Mouse (Mus musculus) T-helper 1 cell (primary cell): Measurements from ENCODE around the gene Arg2.

Source experiments
- in situ Hi-C: fragments of 300-600 bp; cut with MboI, MseI; formaldehyde crosslinking; loops from one replicate; pipeline ENCODE4 v1.15.1; 2025; ENCODE audit warnings: high pct_unique_total_duplicates

Gene Arg2

GRCm38 (mm10) chr12:79130299-79131177, at the start of gene Arg2:
Arg2 (plus strand) TSS chr12:79130777.
- in situ Hi-C loops, result no loop called here

- in situ Hi-C loops, result no loop called here
Measured at GRCm38 (mm10) chr12:79089182-79089812, 41.3 kb upstream of the Arg2 start, which contains the start of gene Pigh. Pigh (minus strand) TSS chr12:79089651.

- in situ Hi-C loops, result no loop called here
Measured at GRCm38 (mm10) chr12:79092569-79092968, 38.0 kb upstream of the Arg2 start.

DNA sequence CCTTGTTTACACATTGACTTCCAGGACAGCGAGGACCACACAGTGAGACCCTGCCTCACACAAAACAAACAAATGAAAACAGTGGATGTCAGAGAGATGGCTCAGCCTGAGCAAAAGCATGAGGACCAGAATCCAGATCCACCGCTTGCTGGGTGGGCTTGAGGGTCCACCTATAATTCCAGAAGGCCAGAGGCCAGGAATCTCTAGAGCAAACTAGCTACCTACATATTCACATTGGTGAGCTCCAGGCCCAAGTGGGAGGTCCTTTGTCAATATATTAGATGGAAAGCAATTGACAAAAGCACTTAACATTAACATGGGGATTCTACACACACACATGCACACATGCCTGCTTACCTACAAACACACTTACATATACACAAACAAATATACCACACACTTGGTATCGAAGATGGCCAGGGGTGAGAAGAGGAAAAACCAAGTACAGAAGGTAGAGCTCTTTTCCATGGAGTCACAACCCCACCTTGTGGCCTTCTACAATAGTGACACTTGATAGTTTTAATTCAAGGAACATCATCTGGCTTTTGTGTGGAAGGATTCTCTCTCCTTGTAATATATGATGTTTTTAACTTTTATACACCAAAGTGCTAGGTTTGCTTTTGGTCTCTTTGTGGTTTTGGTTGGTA, 33.3 kb upstream of the Arg2 start:
- in situ Hi-C loops, result no loop called here

DNA sequence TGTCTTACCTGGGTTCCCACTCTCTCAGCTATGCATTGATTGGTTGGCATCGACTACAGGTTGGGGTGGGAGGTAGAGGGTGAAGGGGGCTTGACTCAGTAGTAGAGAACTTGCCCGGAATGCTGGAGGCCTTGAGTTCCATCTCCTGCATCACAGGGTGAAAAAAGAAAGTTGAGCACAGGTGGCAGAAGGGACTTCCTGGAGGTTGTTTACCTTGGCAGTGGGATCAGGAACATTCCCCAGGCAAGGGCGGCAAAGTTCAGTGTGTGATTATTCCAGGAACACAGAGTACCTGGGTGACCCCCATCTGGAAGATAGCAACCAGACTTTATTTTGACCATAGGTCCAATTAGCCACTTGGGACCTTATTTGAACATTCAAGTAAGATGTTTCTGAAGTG, 26.8 kb upstream of the Arg2 start:
- in situ Hi-C loops, result loop anchor here (5.0 to 25.0 kb wide), 3 partner anchors 191 to 1619 kb away; no protein-coding TSS in a partner anchor

GRCm38 (mm10) chr12:79104544-79104943, 26.0 kb upstream of the Arg2 start:
- in situ Hi-C loops, result loop anchor here (5.0 to 25.0 kb wide), 3 partner anchors 192 to 1620 kb away; no protein-coding TSS in a partner anchor

DNA sequence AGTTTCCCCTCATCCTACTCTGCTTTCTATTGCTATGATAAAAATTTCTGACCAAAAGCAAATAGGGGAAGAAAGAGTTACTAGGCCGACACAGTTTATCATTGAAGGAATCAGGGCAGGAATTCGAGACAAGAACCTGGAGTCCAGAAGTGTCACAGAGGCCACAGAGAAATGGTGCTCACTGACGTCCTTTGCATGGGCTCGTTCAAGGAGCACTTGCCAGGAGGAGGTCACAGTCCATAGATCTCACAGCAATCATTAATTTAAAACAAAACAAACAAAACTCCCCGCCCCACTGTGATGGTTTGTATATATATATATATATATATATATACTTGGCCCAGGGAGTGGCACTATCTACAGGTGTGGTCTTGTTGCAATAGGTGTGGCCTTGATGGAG, 25.3 kb upstream of the Arg2 start:
- in situ Hi-C loops, result loop anchor here (10.0 to 25.0 kb wide), 2 partner anchors 1293 to 1621 kb away; no protein-coding TSS in a partner anchor

DNA sequence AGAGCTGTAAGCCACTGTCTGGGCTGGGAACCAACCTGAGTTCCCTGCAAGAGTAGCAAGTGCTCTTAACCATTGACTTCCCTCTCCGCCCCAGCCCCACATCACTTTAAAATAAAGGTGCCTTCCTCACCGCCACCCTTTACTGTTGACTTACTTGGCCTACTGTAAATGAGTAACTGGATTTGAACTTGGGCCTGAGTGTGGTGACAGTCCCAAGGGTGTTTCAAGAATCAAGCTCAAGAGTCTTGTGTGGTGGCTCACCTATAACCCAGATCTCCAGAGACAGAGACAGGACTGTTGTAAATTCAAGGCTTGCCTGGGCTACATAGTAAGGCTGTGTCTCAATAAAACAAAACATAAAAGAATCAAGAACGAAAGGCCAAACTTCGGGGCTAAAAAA, 11.6 kb upstream of the Arg2 start:
- in situ Hi-C loops, result loop anchor here (25.0 kb wide), 1 partner anchor 1307 kb away; no protein-coding TSS in a partner anchor

GRCm38 (mm10) chr12:79122820-79123219, 7.8 kb upstream of the Arg2 start:
- in situ Hi-C loops, result loop anchor here (25.0 kb wide), 1 partner anchor 1311 kb away; no protein-coding TSS in a partner anchor

DNA sequence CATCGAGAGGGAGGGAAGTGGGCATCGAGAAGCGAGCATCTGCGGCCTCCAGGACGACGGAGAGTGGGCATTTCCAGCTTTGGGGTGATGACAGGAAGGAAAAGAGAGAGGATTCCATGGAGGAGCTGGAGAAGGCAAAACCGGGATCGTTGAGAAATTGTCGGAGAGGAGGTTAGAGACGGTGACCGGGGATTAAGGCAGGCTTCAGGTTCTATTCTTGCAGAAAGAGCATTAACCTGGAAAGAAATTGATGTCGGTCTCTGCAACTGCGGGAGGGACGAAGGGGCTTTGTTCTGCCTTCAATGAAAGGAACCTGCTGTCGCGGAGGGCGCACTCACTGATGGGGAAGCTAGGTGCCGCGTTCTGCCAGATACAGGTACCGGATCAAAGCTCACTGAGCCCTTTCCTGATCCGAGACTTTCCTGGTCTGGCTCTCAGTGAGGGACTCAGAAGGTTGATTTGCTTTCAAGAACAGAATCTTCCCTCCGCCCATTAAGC, 650 bp downstream of the Arg2 start:
- in situ Hi-C loops, result no loop called here

DNA sequence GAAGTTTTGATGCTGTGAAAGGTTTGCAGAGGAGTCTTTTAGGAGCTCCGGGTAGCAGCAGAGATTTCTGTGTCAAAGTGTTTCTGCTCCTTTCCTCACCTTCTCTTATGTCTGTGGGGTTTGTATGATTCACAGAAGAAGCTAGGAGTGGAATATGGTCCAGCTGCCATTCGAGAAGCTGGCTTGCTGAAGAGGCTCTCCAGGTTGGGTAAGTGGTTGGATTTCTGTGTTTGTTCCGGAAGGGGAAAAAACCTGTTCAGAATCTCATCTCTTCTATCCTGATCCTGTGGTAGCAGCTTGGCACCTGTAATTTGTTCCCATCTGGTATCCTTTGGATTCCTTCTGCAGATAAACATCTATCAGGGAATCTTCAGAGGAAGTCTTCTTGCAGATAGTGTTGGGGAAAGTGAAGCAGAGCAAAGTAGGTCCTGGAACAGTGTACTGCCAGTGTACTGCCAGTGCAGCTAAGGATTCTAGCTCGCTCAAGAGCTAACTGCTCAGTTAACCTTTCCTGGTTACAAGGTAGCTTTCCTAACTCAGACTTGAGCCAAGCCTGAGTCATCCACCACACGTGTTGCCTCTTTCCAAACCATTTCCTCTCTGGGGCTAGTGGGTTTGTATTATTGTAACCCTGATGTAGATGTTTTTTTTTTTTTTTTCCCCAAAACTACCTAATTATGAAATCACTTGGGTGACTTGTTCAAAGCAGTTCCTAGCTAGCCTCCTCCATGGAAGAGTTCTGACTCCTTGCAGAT, 1.3 kb downstream of the Arg2 start:
- in situ Hi-C loops, result no loop called here

DNA sequence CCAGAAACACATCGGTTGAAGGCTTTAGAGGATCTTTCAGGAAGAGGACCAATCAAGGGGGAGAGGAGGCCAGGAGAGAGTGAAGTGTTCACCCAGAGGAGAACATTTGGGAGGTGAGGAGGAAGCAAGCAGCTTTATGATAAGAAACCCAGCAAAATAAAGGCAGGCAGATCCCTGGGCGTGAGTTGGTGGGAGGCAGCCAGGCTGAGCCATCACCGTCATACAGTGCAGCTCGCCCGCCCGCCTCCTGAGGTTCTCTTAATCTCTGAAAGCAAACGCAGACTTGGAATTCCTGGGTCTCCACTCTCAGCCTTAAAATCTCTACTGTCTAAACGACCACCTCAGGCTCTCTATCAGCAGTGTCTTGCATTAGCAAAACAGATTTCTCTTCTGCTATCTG, 4.1 kb downstream of the Arg2 start:
- in situ Hi-C loops, result no loop called here

- in situ Hi-C loops, result no loop called here
Measured at GRCm38 (mm10) chr12:79135105-79135504, 4.5 kb downstream of the Arg2 start.

DNA sequence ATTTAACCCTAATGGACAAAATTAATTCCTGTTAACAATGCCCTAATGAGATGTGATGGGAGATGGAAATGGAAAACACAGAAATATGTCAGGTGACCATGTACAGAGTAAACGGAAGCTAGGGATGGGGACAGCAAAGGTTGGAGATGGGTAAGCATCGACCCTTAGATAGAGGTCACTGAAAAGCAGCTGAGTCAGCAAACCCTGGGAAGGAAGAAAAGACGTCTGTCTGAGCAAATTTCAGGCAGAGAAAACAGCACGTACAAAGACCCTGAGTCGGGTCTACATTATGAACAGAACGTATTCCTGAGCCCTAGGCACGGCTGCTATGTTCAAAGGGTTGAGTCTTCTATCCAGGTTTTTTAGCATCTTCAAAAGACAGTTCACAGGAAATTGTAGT, 6.4 kb downstream of the Arg2 start:
- in situ Hi-C loops, result no loop called here

DNA sequence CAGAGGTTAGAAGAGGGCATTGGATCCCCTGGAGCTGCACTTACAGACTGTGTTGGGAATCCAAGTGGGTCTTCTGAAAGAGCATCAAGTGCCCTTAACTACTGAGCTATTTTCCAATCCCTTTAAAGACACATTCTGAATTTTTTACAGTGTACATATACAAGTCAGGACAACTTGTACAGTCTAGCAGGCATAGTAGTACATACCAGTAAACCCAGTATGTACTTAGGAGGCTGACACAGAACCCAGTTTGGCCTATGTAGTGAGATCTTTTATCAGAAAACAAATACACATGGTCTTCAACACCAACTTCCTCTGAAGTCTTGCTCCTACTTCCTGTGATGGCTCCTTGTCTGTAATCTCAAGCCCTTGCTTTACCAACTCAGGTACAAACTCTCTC, 8.4 kb downstream of the Arg2 start:
- in situ Hi-C loops, result no loop called here

- in situ Hi-C loops, result no loop called here
Measured at GRCm38 (mm10) chr12:79139417-79139816, 8.8 kb downstream of the Arg2 start.

DNA sequence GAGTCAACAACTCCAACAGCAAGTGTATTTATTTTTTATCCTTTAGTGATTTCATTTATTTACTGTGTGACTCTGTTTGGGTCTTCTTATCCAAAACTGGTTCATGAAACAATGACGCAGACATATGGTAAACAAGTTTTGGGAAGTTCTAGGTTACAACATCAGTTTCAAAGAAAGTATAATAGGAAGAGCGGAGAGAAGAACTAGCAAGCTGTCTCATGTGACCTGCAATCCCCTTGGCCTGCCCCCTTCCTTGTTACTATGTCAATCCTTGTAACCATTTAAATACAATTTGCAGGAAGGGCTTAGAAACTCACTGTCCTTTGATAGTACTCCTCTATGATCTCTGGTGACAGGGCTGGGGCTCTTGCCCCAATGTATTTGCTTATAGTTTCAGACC, 10.2 kb downstream of the Arg2 start:
- in situ Hi-C loops, result no loop called here

DNA sequence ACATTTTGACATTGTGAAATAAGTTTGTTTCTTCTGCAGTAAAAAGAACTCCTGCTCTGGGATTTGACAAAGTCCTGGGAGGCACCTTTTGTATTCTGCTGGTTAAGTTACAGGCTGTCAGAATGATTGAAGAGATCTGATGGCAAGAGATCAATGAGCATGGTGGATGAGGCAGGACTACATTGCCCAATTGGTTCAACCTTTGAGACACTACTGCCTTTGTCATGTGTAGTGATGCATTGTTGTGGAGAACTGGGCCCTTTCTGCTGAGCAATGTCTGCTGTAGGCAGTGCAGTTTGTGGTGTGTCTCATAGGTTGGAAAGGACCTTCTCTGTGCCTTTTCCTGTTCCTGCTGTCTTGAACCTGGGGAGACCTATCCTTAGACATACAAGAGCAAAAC, 10.8 kb downstream of the Arg2 start:
- in situ Hi-C loops, result no loop called here

- in situ Hi-C loops, result no loop called here
Measured at GRCm38 (mm10) chr12:79149653-79150052, 19.1 kb downstream of the Arg2 start.

DNA sequence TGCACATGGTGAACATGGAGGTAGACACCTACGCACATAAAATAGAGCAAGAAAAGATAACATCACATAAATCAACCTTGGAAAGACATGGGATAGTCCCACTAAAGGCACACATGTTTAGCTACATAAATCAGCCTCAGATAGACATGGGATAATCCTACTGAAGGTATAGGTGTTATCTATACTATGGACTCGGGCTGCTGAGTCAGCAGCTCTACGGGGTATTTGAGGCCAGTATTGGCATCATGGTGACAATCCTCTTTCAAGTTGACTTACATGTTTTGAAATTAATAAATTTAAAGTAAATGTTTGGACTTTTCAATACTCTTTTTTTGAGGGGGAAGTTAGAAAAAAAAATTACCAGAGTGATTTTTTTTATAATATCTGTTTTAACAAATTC, 32.3 kb downstream of the Arg2 start:
- in situ Hi-C loops, result no loop called here

DNA sequence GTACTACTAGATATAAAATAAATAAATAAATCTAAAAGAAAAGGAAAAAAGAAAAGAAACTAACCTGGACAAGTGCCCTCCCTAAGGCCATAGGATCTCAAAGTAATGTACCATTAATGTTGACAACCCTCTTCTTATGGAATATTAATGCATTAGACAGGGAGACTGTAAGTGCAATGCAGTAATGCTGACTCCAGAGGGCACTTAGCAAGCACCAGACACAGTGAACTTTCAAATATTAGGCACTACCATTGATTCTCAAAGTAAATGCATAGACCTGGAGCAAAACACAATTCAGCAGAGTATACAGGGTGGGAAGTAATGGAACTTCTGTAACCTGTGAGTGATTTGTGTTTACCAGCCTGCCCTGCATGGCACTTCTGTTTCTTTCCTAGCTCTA, 38.6 kb downstream of the Arg2 start:
- in situ Hi-C loops, result no loop called here
